Mouse (Mus musculus) lung, embryonic 15.5 days (tissue): ENCODE measurements around the gene Gtdc1. TPM values are rescaled to one million over a fixed set of nuclear protein-coding genes. Genes with fewer than 3 reads are reported as not detected.
"Not testable (repeated sequence)": the region's sequence is repeated elsewhere in the genome, so short reads cannot be mapped to it uniquely, and the experiment has no call there.

ENCODE experiments used
- ATAC-seq: fragments of 200-750 bp; cut with Nextera tagmentation; 2 replicates; pipeline ENCODE4 v1.8.0; 2017; ENCODE audit warnings: moderate number of reproducible peaks, borderline replicate concordance; ENCODE audit not compliant: low FRiP score, low TSS enrichment; ENCODE audit errors: extremely low read depth
- H3K27ac ChIP-seq: fragments of 300-500 bp; sonication (generic); 2 replicates; pipeline ENCODE4 v1.5.1; 2015; ENCODE audit warnings: moderate library complexity, mild to moderate bottlenecking, inconsistent platforms
- H3K27me3 ChIP-seq: fragments of 300-500 bp; sonication (generic); 2 replicates; pipeline ENCODE4 v1.6.1; 2015; ENCODE audit warnings: inconsistent platforms
- H3K36me3 ChIP-seq: fragments of 300-500 bp; sonication (generic); 2 replicates; pipeline ENCODE4 v1.6.1; 2015; ENCODE audit warnings: inconsistent platforms
- H3K4me1 ChIP-seq: fragments of 300-500 bp; sonication (generic); 2 replicates; pipeline ENCODE4 v1.6.1; 2015; ENCODE audit warnings: inconsistent platforms
- H3K4me2 ChIP-seq: fragments of 300-500 bp; sonication (generic); 2 replicates; pipeline ENCODE4 v1.6.1; 2015; ENCODE audit warnings: inconsistent platforms, mild to moderate bottlenecking, moderate library complexity
- H3K4me3 ChIP-seq: fragments of 300-500 bp; sonication (generic); 2 replicates; pipeline ENCODE4 v1.5.1; 2015; ENCODE audit warnings: mild to moderate bottlenecking, inconsistent platforms
- H3K9ac ChIP-seq: fragments of 300-500 bp; sonication (generic); 2 replicates; pipeline ENCODE4 v1.6.1; 2015; ENCODE audit warnings: inconsistent platforms
- H3K9me3 ChIP-seq: fragments of 300-500 bp; sonication (generic); 2 replicates; pipeline ENCODE4 v1.6.1; 2016; ENCODE audit warnings: inconsistent platforms
- WGBS: fragments of 180-500 bp; shearing (Covaris S2); methylation state at CpG from one replicate; pipeline ENCODE4 v1.1.7; 2015; 5-methylcytosine and 5-hydroxymethylcytosine counted together
- polyA plus RNA-seq: library from polyadenylated mRNA; unstranded; fragments of >200 nt; fragmentation: Nextera tagmentation; extraction: Ambion mirVana; gene quantifications from 2 replicates; pipeline ENCODE4 v1.2.1, GENCODE M21; 2015

Gtdc1 gene
- polyA plus RNA-seq, 1 experiment from 2014 or later = 13.1 TPM

DNA sequence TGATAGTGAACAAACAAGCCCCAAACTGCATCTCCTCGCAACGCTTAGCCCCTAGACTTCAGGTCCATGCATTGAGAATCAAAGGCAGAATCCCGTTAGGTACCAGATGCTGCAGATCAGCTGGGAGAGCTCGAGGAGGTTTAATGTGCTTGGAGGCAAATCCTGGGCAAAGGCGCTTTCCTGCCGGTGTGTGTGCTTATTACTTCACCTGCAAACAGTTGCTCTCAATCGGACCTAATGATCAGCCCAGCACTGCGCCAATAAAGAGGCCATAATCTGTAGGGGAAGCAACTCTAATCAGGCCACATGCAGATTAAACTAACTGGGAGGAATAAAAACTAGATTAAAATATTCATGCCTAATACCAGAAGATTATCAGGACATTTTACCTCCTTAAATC, 293.5 kb downstream of the Gtdc1 start:
- no peaks in the 10 kb centered on the region for H3K27me3 ChIP-seq
- no peak for ATAC-seq
- no peak overlapping the region for H3K27ac ChIP-seq
- no peaks in the 10 kb centered on the region for H3K36me3 ChIP-seq
- H3K4me2 ChIP-seq = no peak overlapping the region
- H3K4me1 ChIP-seq = no peaks in the 10 kb centered on the region
- no peak overlapping the region for H3K4me3 ChIP-seq
- WGBS = 86% methylated on average over 8 of the region's 8 CpGs
- H3K9me3 ChIP-seq = no peaks in the 10 kb centered on the region
- no peak overlapping the region for H3K9ac ChIP-seq

GRCm38 (mm10) chr2:44633064-44633463, 294.4 kb downstream of the Gtdc1 start:
- Histone ChIP-seq H3K4me3 (no peak overlapping the region), H3K9me3 (no peaks in the 10 kb centered on the region), H3K4me2 (no peak overlapping the region), H3K36me3 (no peaks in the 10 kb centered on the region), H3K27me3 (no peaks in the 10 kb centered on the region), H3K27ac (no peak overlapping the region), H3K4me1 (no peaks in the 10 kb centered on the region), H3K9ac (no peak overlapping the region)
- 77% methylated on average over 5 of the region's 5 CpGs for WGBS
- no peak for ATAC-seq

GRCm38 (mm10) chr2:44632584-44632983, 294.9 kb downstream of the Gtdc1 start:
- H3K9me3 ChIP-seq = no peaks in the 10 kb centered on the region
- no peak overlapping the region for H3K4me3 ChIP-seq
- 54% methylated on average over 10 of the region's 10 CpGs for WGBS
- H3K4me1 ChIP-seq = no peaks in the 10 kb centered on the region
- no peak overlapping the region for H3K27ac ChIP-seq
- no peak overlapping the region for H3K9ac ChIP-seq
- H3K27me3 ChIP-seq = no peaks in the 10 kb centered on the region
- no peaks in the 10 kb centered on the region for H3K36me3 ChIP-seq
- no peak for ATAC-seq
- H3K4me2 ChIP-seq = no peak overlapping the region

GRCm38 (mm10) chr2:44631064-44631463, 296.4 kb downstream of the Gtdc1 start:
- Histone ChIP-seq H3K27me3 (no peaks in the 10 kb centered on the region), H3K4me3 (no peak overlapping the region), H3K9ac (no peak overlapping the region), H3K36me3 (no peaks in the 10 kb centered on the region), H3K27ac (peak overlapping the region; percentile 7; the same call in 1 of the 2 replicates), H3K4me1 (no peaks in the 10 kb centered on the region), H3K9me3 (no peaks in the 10 kb centered on the region), H3K4me2 (no peak overlapping the region)
- WGBS = 46% methylated on average over 3 of the region's 3 CpGs
- no peak for ATAC-seq

DNA sequence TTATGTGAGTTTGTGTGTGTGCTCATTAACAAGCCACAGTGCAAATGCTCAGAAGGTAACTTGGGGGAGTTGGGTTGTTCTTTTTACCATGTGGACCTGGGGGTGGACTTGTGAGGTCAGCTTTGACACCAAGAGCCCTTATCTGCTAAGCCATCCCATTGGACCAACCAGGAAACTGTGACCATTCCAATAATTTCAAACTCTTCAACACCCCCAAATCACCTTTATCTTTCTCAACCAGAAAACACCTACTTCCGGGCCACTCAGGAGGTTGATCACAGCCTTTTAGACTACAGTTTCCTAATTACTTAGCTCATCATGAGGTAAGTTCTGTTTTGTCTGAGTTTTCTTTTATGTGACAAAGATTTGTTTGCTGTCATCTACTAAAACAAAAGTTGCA, 298.7 kb downstream of the Gtdc1 start:
- Histone ChIP-seq H3K27me3 (no peaks in the 10 kb centered on the region), H3K36me3 (no peaks in the 10 kb centered on the region), H3K4me2 (no peak overlapping the region), H3K4me1 (no peaks in the 10 kb centered on the region), H3K9me3 (no peaks in the 10 kb centered on the region), H3K27ac (no peak overlapping the region), H3K9ac (no peak overlapping the region), H3K4me3 (no peak overlapping the region)
- 83% methylated on average over 1 of the region's 1 CpGs for WGBS
- no peak for ATAC-seq

GRCm38 (mm10) chr2:44625154-44625553, 302.3 kb downstream of the Gtdc1 start:
- no peak for ATAC-seq
- Histone ChIP-seq H3K27me3 (no peaks in the 10 kb centered on the region), H3K36me3 (no peaks in the 10 kb centered on the region), H3K27ac (no peak overlapping the region), H3K4me2 (no peak overlapping the region), H3K4me3 (no peak overlapping the region), H3K9me3 (no peaks in the 10 kb centered on the region), H3K4me1 (no peaks in the 10 kb centered on the region), H3K9ac (no peak overlapping the region)
- 83% methylated on average over 3 of the region's 3 CpGs for WGBS

DNA sequence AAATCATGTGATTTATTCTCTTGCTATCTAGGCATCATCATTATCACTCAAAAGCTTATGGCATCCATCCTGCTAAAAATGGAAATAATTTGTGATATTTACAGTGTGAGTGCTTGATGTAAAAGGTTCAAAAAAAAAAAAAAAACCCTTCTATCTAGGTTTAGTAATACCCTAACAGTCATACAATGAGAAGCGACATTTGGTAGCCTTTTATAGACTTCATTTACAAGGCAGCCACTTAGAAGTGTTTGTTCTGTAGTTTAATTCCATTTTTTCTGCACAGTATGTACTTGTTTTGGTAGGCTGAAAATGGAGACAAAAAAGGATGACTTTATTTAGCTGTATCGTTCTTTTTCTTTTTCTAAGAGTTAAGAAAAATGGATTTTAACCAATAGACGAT, 305.0 kb downstream of the Gtdc1 start:
- ATAC-seq = no peak
- no peak overlapping the region for H3K4me3 ChIP-seq

GRCm38 (mm10) chr2:44599653-44600052, 327.8 kb downstream of the Gtdc1 start:
- not testable (repeated sequence) for ATAC-seq
- 75% methylated on average over 3 of the region's 3 CpGs for WGBS

More for the DNA sequence above, 305.0 kb downstream of the Gtdc1 start:
- 66% methylated on average over 3 of the region's 3 CpGs for WGBS
- H3K9me3 ChIP-seq = no peaks in the 10 kb centered on the region
- no peak overlapping the region for H3K4me2 ChIP-seq
- no peak overlapping the region for H3K27ac ChIP-seq
- H3K4me1 ChIP-seq = no peaks in the 10 kb centered on the region
- no peaks in the 10 kb centered on the region for H3K27me3 ChIP-seq
- H3K9ac ChIP-seq = no peak overlapping the region
- H3K36me3 ChIP-seq = no peaks in the 10 kb centered on the region

GRCm38 (mm10) chr2:44594276-44594675, 333.2 kb downstream of the Gtdc1 start:
- no peak overlapping the region for H3K27ac ChIP-seq
- H3K4me3 ChIP-seq = no peak overlapping the region
- no peaks in the 10 kb centered on the region for H3K9me3 ChIP-seq
- H3K9ac ChIP-seq = no peak overlapping the region
- H3K27me3 ChIP-seq = no peaks in the 10 kb centered on the region
- H3K36me3 ChIP-seq = no peaks in the 10 kb centered on the region
- H3K4me2 ChIP-seq = no peak overlapping the region
- 38% methylated on average over 1 of the region's 1 CpGs for WGBS
- no peak for ATAC-seq
- peaks cover 9% of the 10 kb centered on the region; the same call in 1 of the 2 replicates for H3K4me1 ChIP-seq

More at GRCm38 (mm10) chr2:44599653-44600052, 327.8 kb downstream of the Gtdc1 start:
- not testable (repeated sequence) for H3K27ac ChIP-seq, H3K4me1 ChIP-seq, H3K9me3 ChIP-seq, H3K9ac ChIP-seq, H3K36me3 ChIP-seq, H3K4me2 ChIP-seq, H3K4me3 ChIP-seq, H3K27me3 ChIP-seq

- Histone ChIP-seq H3K4me2 (no peak overlapping the region), H3K9me3 (no peaks in the 10 kb centered on the region), H3K27ac (peak overlapping the region; percentile 11; the same call in 1 of the 2 replicates), H3K9ac (no peak overlapping the region), H3K4me3 (no peak overlapping the region), H3K36me3 (no peaks in the 10 kb centered on the region), H3K4me1 (peaks cover 5% of the 10 kb centered on the region; the same call in 1 of the 2 replicates), H3K27me3 (no peaks in the 10 kb centered on the region)
- ATAC-seq = peak; percentile 80
- 21% methylated on average over 4 of the region's 4 CpGs for WGBS
Observed at GRCm38 (mm10) chr2:44590881-44591280, 336.6 kb downstream of the Gtdc1 start.

DNA sequence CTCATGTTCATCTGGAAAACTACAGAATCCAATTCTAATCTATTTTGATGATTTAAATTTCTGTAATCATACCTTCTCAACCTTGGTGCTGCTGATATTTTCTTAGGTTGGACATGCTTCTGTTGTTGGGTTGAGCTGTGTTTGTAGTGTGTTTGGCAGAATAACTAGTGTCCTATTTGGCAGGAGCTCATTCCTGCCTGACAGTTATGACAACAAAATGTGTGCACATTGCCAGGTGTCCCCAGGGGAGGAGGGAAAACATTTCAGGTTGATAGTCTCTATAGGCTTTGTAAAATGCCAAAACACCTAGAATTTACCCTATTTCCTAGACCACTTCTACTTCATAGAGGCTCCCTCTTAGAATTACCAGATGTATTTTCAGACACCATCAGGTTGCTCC, 343.4 kb downstream of the Gtdc1 start:
- peak overlapping the region; percentile 34 for H3K27ac ChIP-seq

GRCm38 (mm10) chr2:44583491-44583890, 344.0 kb downstream of the Gtdc1 start:
- H3K4me3 ChIP-seq = no peak overlapping the region
- no peaks in the 10 kb centered on the region for H3K36me3 ChIP-seq
- no peak overlapping the region for H3K4me2 ChIP-seq
- ATAC-seq = peak; percentile 67; the same call in 1 of the 2 replicates
- H3K27me3 ChIP-seq = no peaks in the 10 kb centered on the region
- H3K9ac ChIP-seq = no peak overlapping the region
- H3K27ac ChIP-seq = peak overlapping the region; percentile 86
- H3K4me1 ChIP-seq = peaks cover 3% of the 10 kb centered on the region; the same call in 1 of the 2 replicates
- no peaks in the 10 kb centered on the region for H3K9me3 ChIP-seq

More for the DNA sequence above, 343.4 kb downstream of the Gtdc1 start:
- Histone ChIP-seq H3K9me3 (no peaks in the 10 kb centered on the region), H3K9ac (no peak overlapping the region), H3K4me1 (peaks cover 3% of the 10 kb centered on the region; the same call in 1 of the 2 replicates), H3K4me3 (no peak overlapping the region), H3K4me2 (no peak overlapping the region), H3K27me3 (no peaks in the 10 kb centered on the region), H3K36me3 (no peaks in the 10 kb centered on the region)
- no peak for ATAC-seq

DNA sequence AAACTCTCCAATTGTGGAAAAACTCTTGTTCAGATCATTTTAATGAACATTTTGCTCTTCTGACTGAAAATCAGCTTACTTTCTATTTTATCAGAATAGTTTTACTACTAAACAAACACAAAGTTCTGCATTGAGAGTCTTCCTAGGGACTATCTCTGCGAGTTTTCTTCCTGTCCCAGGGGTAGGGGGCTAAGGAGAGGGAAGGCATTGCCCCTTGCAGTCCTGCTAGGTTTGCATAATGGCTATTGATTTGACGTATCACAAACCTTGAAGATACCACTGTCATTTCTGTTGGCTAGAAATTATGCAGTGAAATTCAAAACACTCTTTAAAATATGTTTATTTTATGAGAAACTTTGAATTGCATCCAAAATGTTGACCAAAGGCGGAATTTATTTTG, 355.6 kb downstream of the Gtdc1 start:
- WGBS = 39% methylated on average over 3 of the region's 3 CpGs
- H3K4me1 ChIP-seq = 0 out of 2 replicates have a peak, but pooled peaks cover 6% of the 10 kb centered on the region
- ATAC-seq = peak; percentile 76; the same call in 1 of the 2 replicates

More for the DNA sequence above, 355.6 kb downstream of the Gtdc1 start:
- Histone ChIP-seq H3K4me2 (no peak overlapping the region; the same call in 1 of the 2 replicates), H3K27ac (peak overlapping the region; percentile 92), H3K36me3 (no peaks in the 10 kb centered on the region), H3K27me3 (no peaks in the 10 kb centered on the region), H3K4me3 (no peak overlapping the region), H3K9me3 (no peaks in the 10 kb centered on the region), H3K9ac (no peak overlapping the region)
